Mouse (Mus musculus) liver, embryonic 12.5 days (tissue): ENCODE measurements around the gene Plscr2. TPM values are rescaled to one million over a fixed set of nuclear protein-coding genes. Genes with fewer than 3 reads are reported as not detected.
"Not testable (repeated sequence)": the region's sequence is repeated elsewhere in the genome, so short reads cannot be mapped to it uniquely, and the experiment has no call there.

ENCODE experiments used
- ATAC-seq: fragments of 200-750 bp; cut with Nextera tagmentation; 2 replicates; pipeline ENCODE4 v1.8.0; 2017; ENCODE audit warnings: moderate number of reproducible peaks, mild to moderate bottlenecking, moderate library complexity
- H3K27ac ChIP-seq: fragments of 300-500 bp; sonication (generic); 2 replicates; pipeline ENCODE4 v1.5.1; 2016; ENCODE audit warnings: mild to moderate bottlenecking
- H3K27me3 ChIP-seq: fragments of 300-500 bp; sonication (generic); replicated peaks from 2 replicates; pipeline ENCODE4 v1.6.1; 2016; ENCODE audit warnings: mild to moderate bottlenecking, moderate library complexity
- H3K36me3 ChIP-seq: fragments of 300-500 bp; sonication (generic); 2 replicates; pipeline ENCODE4 v1.6.1; 2016; ENCODE audit warnings: mild to moderate bottlenecking, moderate library complexity
- H3K4me1 ChIP-seq: fragments of 300-500 bp; sonication (generic); 2 replicates; pipeline ENCODE4 v1.6.1; 2016
- H3K4me2 ChIP-seq: fragments of 300-500 bp; sonication (generic); 2 replicates; pipeline ENCODE4 v1.6.1; 2016; ENCODE audit warnings: mild to moderate bottlenecking, moderate library complexity
- H3K4me3 ChIP-seq: fragments of 300-500 bp; sonication (generic); 2 replicates; pipeline ENCODE4 v1.5.1; 2016; ENCODE audit warnings: mild to moderate bottlenecking, moderate library complexity
- H3K9ac ChIP-seq: fragments of 300-500 bp; sonication (generic); 2 replicates; pipeline ENCODE4 v1.6.1; 2016; ENCODE audit warnings: mild to moderate bottlenecking, moderate library complexity
- H3K9me3 ChIP-seq: fragments of 300-500 bp; sonication (generic); replicated peaks from 2 replicates; pipeline ENCODE4 v1.6.1; 2016; ENCODE audit warnings: mild to moderate bottlenecking, moderate library complexity
- WGBS: fragments of 180-500 bp; shearing (Covaris S2); methylation state at CpG from one replicate; pipeline ENCODE4 v1.1.7; 2016; ENCODE audit not compliant: insufficient replicate concordance; 5-methylcytosine and 5-hydroxymethylcytosine counted together
- microRNA-seq: library from miRNA; unstranded; fragments of <30 nt; microRNA quantifications from one replicate; pipeline ENCODE4, GENCODE M21; 2017
- polyA plus RNA-seq: library from polyadenylated mRNA; unstranded; fragments of >200 nt; fragmentation: Nextera tagmentation; extraction: Ambion mirVana; gene quantifications from 2 replicates; pipeline ENCODE4 v1.2.1, GENCODE M21; 2016

The Plscr2 gene
- polyA plus RNA-seq, 1 experiment from 2014 or later = 0.76 TPM

DNA sequence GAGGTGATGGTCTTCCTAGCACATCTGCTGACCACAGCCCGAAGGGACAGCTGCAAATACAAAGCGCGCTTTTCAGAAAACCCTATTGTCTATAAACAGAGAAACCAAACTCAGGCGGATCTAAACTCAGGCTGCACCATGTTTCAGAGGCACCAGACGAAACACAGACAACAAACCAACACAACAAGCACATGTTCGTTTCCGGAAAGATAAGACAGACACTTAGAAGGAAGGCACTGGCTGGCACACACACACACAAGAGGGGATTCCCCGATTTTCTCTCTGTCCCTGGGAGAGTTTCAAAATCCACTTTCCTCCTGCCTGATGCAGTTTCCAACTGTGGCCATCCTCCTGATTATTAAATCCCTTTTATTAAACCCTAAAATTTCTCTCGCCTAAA is 50.5 kb downstream of the Plscr2 start:
- not testable (repeated sequence) for H3K4me1 ChIP-seq, H3K27me3 ChIP-seq, H3K4me3 ChIP-seq, ATAC-seq, H3K36me3 ChIP-seq, H3K9me3 ChIP-seq, H3K4me2 ChIP-seq, H3K9ac ChIP-seq, H3K27ac ChIP-seq
- 67% methylated on average over 9 of the region's 9 CpGs for WGBS

GRCm38 (mm10) chr9:92326813-92327212 is 51.4 kb downstream of the Plscr2 start:
- ATAC-seq = no peak
- Histone ChIP-seq H3K9ac (no peak overlapping the region), H3K27me3 (no peaks in the 10 kb centered on the region), H3K27ac (no peak overlapping the region), H3K4me3 (no peak overlapping the region), H3K36me3 (no peaks in the 10 kb centered on the region), H3K4me2 (no peak overlapping the region), H3K4me1 (no peaks in the 10 kb centered on the region), H3K9me3 (no peaks in the 10 kb centered on the region)
- 64% methylated on average over 4 of the region's 4 CpGs for WGBS

DNA sequence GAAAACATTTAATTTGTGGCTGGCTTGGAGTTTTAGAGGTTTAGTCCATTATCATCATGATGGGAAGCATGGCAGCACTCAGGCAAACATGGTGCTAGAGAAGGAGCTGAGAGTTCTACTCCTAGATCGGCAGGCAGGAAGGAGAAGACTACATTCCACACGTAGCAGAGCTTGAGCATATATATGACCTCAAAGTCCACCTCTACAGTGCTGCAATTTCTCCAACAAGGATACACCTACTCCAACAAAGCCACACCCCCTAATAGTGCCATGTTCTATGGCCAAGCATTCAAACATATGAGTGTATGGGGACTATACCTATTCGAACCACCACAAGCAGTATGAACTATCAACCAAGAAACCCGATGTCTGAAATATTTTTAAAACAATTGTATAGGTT is 56.0 kb downstream of the Plscr2 start:
- Histone ChIP-seq H3K9ac (no peak overlapping the region), H3K4me3 (no peak overlapping the region), H3K4me1 (no peaks in the 10 kb centered on the region), H3K36me3 (no peaks in the 10 kb centered on the region), H3K9me3 (no peaks in the 10 kb centered on the region), H3K27ac (no peak overlapping the region), H3K27me3 (no peaks in the 10 kb centered on the region), H3K4me2 (no peak overlapping the region)
- ATAC-seq = no peak
- 62% methylated on average over 4 of the region's 4 CpGs for WGBS

GRCm38 (mm10) chr9:92334845-92335244 is 59.4 kb downstream of the Plscr2 start:
- no peak overlapping the region for H3K4me3 ChIP-seq
- no peak overlapping the region for H3K9ac ChIP-seq
- H3K27ac ChIP-seq = no peak overlapping the region
- no peak overlapping the region for H3K4me2 ChIP-seq
- 73% methylated on average over 10 of the region's 10 CpGs for WGBS
- no peak for ATAC-seq
- no peaks in the 10 kb centered on the region for H3K9me3 ChIP-seq
- H3K36me3 ChIP-seq = no peaks in the 10 kb centered on the region
- no peaks in the 10 kb centered on the region for H3K4me1 ChIP-seq
- H3K27me3 ChIP-seq = no peaks in the 10 kb centered on the region

- H3K4me1 ChIP-seq = no peaks in the 10 kb centered on the region
- WGBS = 52% methylated on average over 6 of the region's 6 CpGs
- no peak for ATAC-seq
- H3K4me2 ChIP-seq = no peak overlapping the region
- H3K9me3 ChIP-seq = no peaks in the 10 kb centered on the region
- no peak overlapping the region for H3K4me3 ChIP-seq
- H3K27ac ChIP-seq = no peak overlapping the region
- H3K9ac ChIP-seq = no peak overlapping the region
- H3K27me3 ChIP-seq = no peaks in the 10 kb centered on the region
- H3K36me3 ChIP-seq = no peaks in the 10 kb centered on the region
Observed at GRCm38 (mm10) chr9:92335277-92335818, 59.9 kb downstream of the Plscr2 start.

DNA sequence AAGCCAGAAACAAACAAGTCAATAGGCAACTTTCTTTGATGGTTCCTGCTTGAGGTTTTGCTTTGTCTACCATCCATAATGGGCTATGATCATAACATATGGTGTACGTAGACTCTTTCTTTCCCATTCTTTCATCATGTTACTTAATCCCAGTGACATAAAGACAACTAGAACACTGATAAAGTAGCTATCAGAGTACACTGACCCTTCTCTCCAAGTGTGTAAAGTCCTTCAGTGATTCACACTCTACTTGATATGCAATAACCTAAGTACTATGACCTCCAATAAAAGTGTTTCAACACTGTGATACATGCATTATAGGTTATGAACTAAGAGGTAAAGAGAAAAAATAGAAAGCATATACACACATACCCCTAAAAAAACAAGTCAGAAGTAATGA is 61.7 kb downstream of the Plscr2 start:
- no peaks in the 10 kb centered on the region for H3K36me3 ChIP-seq
- H3K4me1 ChIP-seq = no peaks in the 10 kb centered on the region
- no peak overlapping the region for H3K9ac ChIP-seq
- no peak overlapping the region for H3K27ac ChIP-seq
- H3K4me3 ChIP-seq = no peak overlapping the region
- H3K27me3 ChIP-seq = no peaks in the 10 kb centered on the region
- WGBS = 67% methylated on average over 1 of the region's 1 CpGs
- H3K9me3 ChIP-seq = no peaks in the 10 kb centered on the region
- no peak for ATAC-seq
- H3K4me2 ChIP-seq = no peak overlapping the region

GRCm38 (mm10) chr9:92337661-92338060 is 62.3 kb downstream of the Plscr2 start:
- Histone ChIP-seq H3K27ac (no peak overlapping the region), H3K27me3 (no peaks in the 10 kb centered on the region), H3K4me3 (no peak overlapping the region), H3K9me3 (no peaks in the 10 kb centered on the region), H3K36me3 (no peaks in the 10 kb centered on the region), H3K4me2 (no peak overlapping the region), H3K9ac (no peak overlapping the region), H3K4me1 (no peaks in the 10 kb centered on the region)
- ATAC-seq = no peak
- WGBS = 55% methylated on average over 3 of the region's 3 CpGs

GRCm38 (mm10) chr9:92338954-92339353 is 63.6 kb downstream of the Plscr2 start:
- H3K4me1 ChIP-seq = no peaks in the 10 kb centered on the region
- no peak overlapping the region for H3K4me2 ChIP-seq
- 42% methylated on average over 1 of the region's 1 CpGs for WGBS
- H3K4me3 ChIP-seq = no peak overlapping the region
- no peak for ATAC-seq
- H3K36me3 ChIP-seq = no peaks in the 10 kb centered on the region
- no peaks in the 10 kb centered on the region for H3K9me3 ChIP-seq
- no peak overlapping the region for H3K27ac ChIP-seq
- no peaks in the 10 kb centered on the region for H3K27me3 ChIP-seq
- no peak overlapping the region for H3K9ac ChIP-seq

Small RNA genes within 50 kb of the gene (microRNA-seq; reads per million reads assigned to microRNA genes)
- not detected for gene Mir6386

Other genes with a start within 250 kb of the Plscr2 start
- gene Plscr5, start 82.7 kb upstream of the Plscr2 start, polyA plus RNA-seq = not detected in 2 replicates
- gene Plscr1, start 25.9 kb upstream of the Plscr2 start, polyA plus RNA-seq = 23.1 and 23.8 TPM in 2 replicates
- not detected in 2 replicates for gene 1700057G04Rik, start 33.8 kb downstream of the Plscr2 start, polyA plus RNA-seq
- 0.36 and 0.41 TPM in 2 replicates for gene Plscr4, start 181.8 kb downstream of the Plscr2 start, polyA plus RNA-seq